Mouse (Mus musculus) limb, embryonic 11.5 days (tissue): Measurements from ENCODE around the gene Slc30a5. TPM values are rescaled to one million over a fixed set of nuclear protein-coding genes. Genes with fewer than 3 reads are reported as not detected.

ENCODE experiments used
- ATAC-seq: fragments of 200-750 bp; cut with Nextera tagmentation; 2 replicates; pipeline ENCODE4 v1.8.0; 2017; ENCODE audit warnings: low read depth; ENCODE audit not compliant: insufficient number of reproducible peaks, low FRiP score, low TSS enrichment
- DNase-seq: peaks from one replicate; pipeline ENCODE4 v3.0.0-alpha.2; 2015; ENCODE audit warnings: low spot score
- H3K27ac ChIP-seq: fragments of 300-500 bp; sonication (generic); replicated peaks from 2 replicates; pipeline ENCODE4 v1.5.1; 2014; ENCODE audit warnings: low read depth, mild to moderate bottlenecking, low read length
- H3K27me3 ChIP-seq: fragments of 300-500 bp; sonication (generic); 2 replicates; pipeline ENCODE4 v1.6.1; 2014; ENCODE audit warnings: mild to moderate bottlenecking, low read length, mixed read lengths; ENCODE audit not compliant: control insufficient read depth, insufficient read depth
- H3K36me3 ChIP-seq: fragments of 300-500 bp; sonication (generic); 2 replicates; pipeline ENCODE4 v1.6.1; 2014; ENCODE audit warnings: mild to moderate bottlenecking, low read length, moderate library complexity, mixed read lengths; ENCODE audit not compliant: control insufficient read depth, insufficient read depth
- H3K4me1 ChIP-seq: fragments of 300-500 bp; sonication (generic); 2 replicates; pipeline ENCODE4 v1.6.1; 2014; ENCODE audit warnings: low read length, mixed read lengths; ENCODE audit not compliant: control insufficient read depth, insufficient read depth
- H3K4me2 ChIP-seq: fragments of 300-500 bp; sonication (generic); 2 replicates; pipeline ENCODE4 v1.6.1; 2014; ENCODE audit warnings: low read depth, mild to moderate bottlenecking, moderate library complexity; ENCODE audit not compliant: severe bottlenecking
- H3K4me3 ChIP-seq: fragments of 300-500 bp; sonication (generic); 2 replicates; pipeline ENCODE4 v1.5.1; 2014; ENCODE audit warnings: low read depth, low read length
- H3K9ac ChIP-seq: fragments of 300-500 bp; sonication (generic); 2 replicates; pipeline ENCODE4 v1.6.1; 2014; ENCODE audit warnings: mild to moderate bottlenecking, low read length
- H3K9me3 ChIP-seq: fragments of 300-500 bp; sonication (generic); 2 replicates; pipeline ENCODE4 v1.6.1; 2016; ENCODE audit warnings: low read length; ENCODE audit not compliant: control insufficient read depth
- WGBS: fragments of 180-500 bp; shearing (Covaris S2); extraction: QIAGEN DNeasy Blood & Tissue Kit; methylation state at CpG from one replicate; pipeline ENCODE4 v1.1.7; 2014; 5-methylcytosine and 5-hydroxymethylcytosine counted together
- polyA plus RNA-seq: library from polyadenylated mRNA; unstranded; fragments of >200 nt; fragmentation: Nextera tagmentation; extraction: Ambion mirVana; gene quantifications from 2 replicates; pipeline ENCODE4 v1.2.1, GENCODE M21; 2014

Slc30a5 gene
- polyA plus RNA-seq, 1 experiment from 2014 or later, result 52.7 TPM

- Histone ChIP-seq H3K9ac (no peak overlapping the region), H3K4me2 (peak overlapping the region; percentile 84), H3K27me3 (no peaks in the 10 kb centered on the region), H3K9me3 (no peaks in the 10 kb centered on the region), H3K4me3 (peak overlapping the region; percentile 94), H3K36me3 (peaks cover 12% of the 10 kb centered on the region), H3K27ac (no peak overlapping the region), H3K4me1 (peaks cover 6% of the 10 kb centered on the region; the same call in 1 of the 2 replicates)
- DNase-seq, result no peak
- WGBS, result 18% methylated on average over 8 of the region's 8 CpGs
- peak; percentile 37; the same call in 1 of the 2 replicates for ATAC-seq
Measured at GRCm38 (mm10) chr13:100776056-100776419, 57.2 kb downstream of the Slc30a5 start.

- Histone ChIP-seq H3K9me3 (no peaks in the 10 kb centered on the region), H3K4me3 (peak within 1 kb of the TSS; percentile 94), H3K27ac (peak within 1 kb of the TSS; percentile 38; the same call in 1 of the 2 replicates), H3K4me1 (peaks cover 6% of the 10 kb centered on the region; the same call in 1 of the 2 replicates), H3K36me3 (peaks cover 11% of the 10 kb centered on the region), H3K27me3 (no peaks in the 10 kb centered on the region), H3K9ac (peak within 1 kb of the TSS; percentile 84), H3K4me2 (peak within 1 kb of the TSS; percentile 84)
- under 1% methylated on average over 46 of the region's 46 CpGs for WGBS
- ATAC-seq (peak; percentile 90), DNase-seq (peak; percentile 89)
Measured at GRCm38 (mm10) chr13:100775252-100776055, 57.8 kb downstream of the Slc30a5 start, which contains the start of gene Cenph. Cenph (minus strand) TSS chr13:100775899.

GRCm38 (mm10) chr13:100774704-100775103 lies 58.5 kb downstream of the Slc30a5 start:
- DNase-seq, result no peak
- no peaks in the 10 kb centered on the region for H3K9me3 ChIP-seq
- peaks cover 9% of the 10 kb centered on the region for H3K36me3 ChIP-seq
- H3K27me3 ChIP-seq, result no peaks in the 10 kb centered on the region
- peak overlapping the region; percentile 94 for H3K4me3 ChIP-seq
- H3K4me2 ChIP-seq, result peak overlapping the region; percentile 84
- H3K27ac ChIP-seq, result no peak overlapping the region
- H3K4me1 ChIP-seq, result peaks cover 6% of the 10 kb centered on the region; the same call in 1 of the 2 replicates
- no peak for ATAC-seq
- peak overlapping the region; percentile 84 for H3K9ac ChIP-seq

DNA sequence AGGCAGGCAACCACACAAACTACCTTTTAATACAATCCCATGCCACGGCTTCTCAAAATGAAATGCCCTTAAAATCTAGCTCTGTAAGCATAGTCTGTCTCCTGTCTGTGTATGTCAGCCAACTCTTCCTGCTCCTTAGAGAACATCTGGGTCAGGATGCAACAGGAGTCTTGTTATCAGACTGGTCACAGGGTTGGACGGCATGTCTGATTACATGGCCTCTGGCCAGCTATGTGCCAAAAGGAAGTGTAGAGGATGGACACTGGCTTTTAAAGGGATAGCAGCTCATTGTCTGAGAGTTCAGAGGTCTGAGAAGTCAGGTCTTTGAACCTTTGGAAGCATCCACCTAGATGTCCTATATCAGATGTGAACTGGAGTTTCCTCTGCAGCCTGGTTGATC lies 77.9 kb downstream of the Slc30a5 start:
- 86% methylated on average over 2 of the region's 2 CpGs for WGBS
- no peak for DNase-seq

DNA sequence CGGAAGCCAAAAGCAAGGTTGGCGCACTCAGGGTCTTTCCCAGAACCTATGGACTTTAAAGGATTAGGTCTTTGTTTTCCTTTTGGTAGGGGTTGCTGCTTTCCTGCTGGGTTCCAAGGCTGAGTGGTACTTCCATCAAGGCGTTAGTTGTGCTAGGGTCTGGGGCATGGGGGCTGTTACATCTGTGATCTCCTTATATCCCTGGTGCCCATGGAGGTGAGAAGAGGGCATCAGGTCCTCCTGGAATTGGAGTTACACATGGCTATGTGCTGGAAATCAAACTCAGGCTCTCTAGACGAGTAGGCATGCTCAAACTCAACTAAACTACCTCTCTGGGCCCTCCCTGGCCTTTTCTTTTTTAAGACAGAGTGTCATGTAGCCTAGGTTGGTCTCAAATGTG lies 79.0 kb downstream of the Slc30a5 start:
- no peaks in the 10 kb centered on the region for H3K27me3 ChIP-seq
- no peaks in the 10 kb centered on the region for H3K4me1 ChIP-seq
- no peak overlapping the region for H3K4me3 ChIP-seq
- no peak for DNase-seq
- ATAC-seq, result no peak
- H3K9ac ChIP-seq, result no peak overlapping the region
- H3K9me3 ChIP-seq, result no peaks in the 10 kb centered on the region
- H3K36me3 ChIP-seq, result no peaks in the 10 kb centered on the region
- no peak overlapping the region for H3K4me2 ChIP-seq
- 73% methylated on average over 4 of the region's 4 CpGs for WGBS
- no peak overlapping the region for H3K27ac ChIP-seq

More for the DNA sequence above, 77.9 kb downstream of the Slc30a5 start:
- no peaks in the 10 kb centered on the region for H3K9me3 ChIP-seq
- ATAC-seq, result no peak
- H3K4me3 ChIP-seq, result no peak overlapping the region
- H3K27ac ChIP-seq, result no peak overlapping the region
- H3K27me3 ChIP-seq, result no peaks in the 10 kb centered on the region
- H3K36me3 ChIP-seq, result peaks cover 10% of the 10 kb centered on the region
- H3K4me1 ChIP-seq, result no peaks in the 10 kb centered on the region
- H3K9ac ChIP-seq, result no peak overlapping the region
- H3K4me2 ChIP-seq, result no peak overlapping the region

GRCm38 (mm10) chr13:100753011-100753410 lies 80.2 kb downstream of the Slc30a5 start:
- Histone ChIP-seq H3K9me3 (no peaks in the 10 kb centered on the region), H3K4me2 (no peak overlapping the region), H3K36me3 (no peaks in the 10 kb centered on the region), H3K27me3 (no peaks in the 10 kb centered on the region), H3K4me3 (no peak overlapping the region), H3K9ac (no peak overlapping the region), H3K4me1 (no peaks in the 10 kb centered on the region), H3K27ac (no peak overlapping the region)
- 79% methylated on average over 6 of the region's 6 CpGs for WGBS
- no peak for DNase-seq
- ATAC-seq, result no peak

Other genes starting within 250 kb of the Slc30a5 start
- gene Marveld2, start 216.5 kb downstream of the Slc30a5 start, polyA plus RNA-seq, result 2.9 and 3.2 TPM in 2 replicates
- gene Ak6, start 182.4 kb downstream of the Slc30a5 start, polyA plus RNA-seq, result 341 and 345 TPM in 2 replicates
- gene Rad17, start 182.4 kb downstream of the Slc30a5 start, polyA plus RNA-seq, result 31.2 and 33.1 TPM in 2 replicates
- 27.9 and 28.3 TPM in 2 replicates for gene Taf9, start 181.8 kb downstream of the Slc30a5 start, polyA plus RNA-seq
- gene Ccdc125, start 163.7 kb downstream of the Slc30a5 start, polyA plus RNA-seq, result 4.6 and 5.2 TPM in 2 replicates
- gene Cdk7, start 102.5 kb downstream of the Slc30a5 start, polyA plus RNA-seq, result 101 and 106 TPM in 2 replicates
- 102 and 110 TPM in 2 replicates for gene Mrps36, start 88.8 kb downstream of the Slc30a5 start, polyA plus RNA-seq
- gene Cenph, start 57.5 kb downstream of the Slc30a5 start, polyA plus RNA-seq, result 60.6 and 72.2 TPM in 2 replicates
- 379 and 388 TPM in 2 replicates for gene Ccnb1, start 46.9 kb downstream of the Slc30a5 start, polyA plus RNA-seq